ENCODE assay signal across 9 mouse cellular contexts in genomic region chr6:52260654-52261575, GRCm38 (mm10). TPM values are rescaled to one million over a fixed set of nuclear protein-coding genes. Genes with fewer than 3 reads are reported as not detected.
A peak's percentile ranks its signal among the peaks of the same experiment; 100 is the strongest.
DNase-seq lines count a peak whose midpoint lies in the region; ATAC-seq and TF ChIP-seq lines count a peak whose summit lies in the region.
"Had no signal": no experiment of that assay in that cellular context is flagged by ENCODE, and none has a peak within 500 bp of the region (broad histone marks: within the 10 kb centered on the region; RNA-seq: fewer than 3 reads in every experiment).

Gene Hoxa13, minus strand, starts transcription at chr6:52260880.

- WGBS in heart, embryonic 14.5 days, result 1% methylated on average over 40 of the region's 72 CpGs
- WGBS in hindbrain, embryonic 13.5 days, result under 1% methylated on average over 31 of the region's 72 CpGs
- under 1% methylated on average over 31 of the region's 72 CpGs for WGBS in midbrain, embryonic 12.5 days

- H3K4me3 ChIP-seq in heart, embryonic 14.5 days (ENCODE audit: control insufficient read depth in 1 of 2, insufficient read depth in 1 of 2, low read depth in 1 of 2, low read length in 2 of 2), result peak within 1 kb of the TSS; percentile 42 to 46
- peak within 1 kb of the TSS; percentile 18 for H3K4me3 ChIP-seq in hindbrain, embryonic 13.5 days
- H3K4me3 ChIP-seq in midbrain, embryonic 12.5 days, result peak within 1 kb of the TSS; percentile 36
- no peak within 1 kb of the TSS for H3K4me3 ChIP-seq in layer of hippocampus, adult 2 months

- POLR2A ChIA-PET in Patski (lab: Charles Lee), result interaction anchor here (0.6 to 2.1 kb wide), 5 partner anchors 9 to 457 kb away, joined by 3 to 10 read pairs (median 4); partner anchors contain the start of genes Hoxa10 and Hoxa11

- in situ Hi-C loops in Patski (cut with MboI; ENCODE audit: low pct_unique_long_range_greater_than_20kb), result no loop called here

- H3K9ac ChIP-seq in heart, embryonic 14.5 days (ENCODE audit: low read length), result no peak within 1 kb of the TSS; the same call in 1 of the 2 replicates
- no peak within 1 kb of the TSS for H3K9ac ChIP-seq in hindbrain, embryonic 13.5 days
- H3K9ac ChIP-seq in midbrain, embryonic 12.5 days (replicated peaks), result 0 out of 2 replicates have a peak within 1 kb of the TSS, but pooled peaks have one; percentile 34

- no peaks in the 10 kb centered on the region for H3K9me3 ChIP-seq in heart, embryonic 14.5 days (ENCODE audit: control insufficient read depth, low read length)
- H3K9me3 ChIP-seq in hindbrain, embryonic 13.5 days, result no peaks in the 10 kb centered on the region
- H3K9me3 ChIP-seq in midbrain, embryonic 12.5 days, result no peaks in the 10 kb centered on the region

- H3K27ac ChIP-seq in heart, embryonic 14.5 days (replicated peaks in 1 of 2; ENCODE audit: control insufficient read depth in 1 of 2, insufficient read depth in 1 of 2, low read depth in 2 of 2, low read length in 2 of 2), result no peak within 1 kb of the TSS
- H3K27ac ChIP-seq in hindbrain, embryonic 13.5 days, result no peak within 1 kb of the TSS
- no peak within 1 kb of the TSS for H3K27ac ChIP-seq in midbrain, embryonic 12.5 days (replicated peaks)
- no peak within 1 kb of the TSS for H3K27ac ChIP-seq in layer of hippocampus, adult 2 months
- H3K27ac ChIP-seq: macrophage had no signal

- CTCF ChIA-PET in Patski (lab: Charles Lee), result interaction anchor here (1.6 to 2.7 kb wide), 2 partner anchors 9 to 341 kb away, joined by 4 to 19 read pairs; no protein-coding TSS in a partner anchor

- peaks cover 0 to 12% of the 10 kb centered on the region in 2 experiments; a peak in 2 of 4 replicates for H3K4me1 ChIP-seq in heart, embryonic 14.5 days (ENCODE audit: control insufficient read depth in 2 of 2, insufficient read depth in 2 of 2, low read length in 2 of 2)
- peaks cover 3% of the 10 kb centered on the region for H3K4me1 ChIP-seq in hindbrain, embryonic 13.5 days (replicated peaks)
- H3K4me1 ChIP-seq in midbrain, embryonic 12.5 days, result peaks cover 9% of the 10 kb centered on the region

- peaks cover 90% of the 10 kb centered on the region for H3K27me3 ChIP-seq in heart, embryonic 14.5 days (ENCODE audit: control insufficient read depth, insufficient read depth, low read length)
- H3K27me3 ChIP-seq in Patski, result no peaks in the 10 kb centered on the region
- peaks cover 96% of the 10 kb centered on the region for H3K27me3 ChIP-seq in hindbrain, embryonic 13.5 days
- H3K27me3 ChIP-seq in midbrain, embryonic 12.5 days, result peaks cover 89% of the 10 kb centered on the region

- TF ChIP-seq CTCF in Patski (IDR thresholded peaks at IDR 0.05), result no peak
- TF ChIP-seq CTCF in layer of hippocampus, adult 2 months (conservative IDR thresholded peaks at IDR 0.05), result no peak

- ATAC-seq in heart, embryonic 14.5 days (ENCODE audit: insufficient number of reproducible peaks, insufficient read depth, low FRiP score, low read depth), result no peak
- ATAC-seq in Patski, result peak; percentile 75
- ATAC-seq in hindbrain, embryonic 13.5 days (ENCODE audit: low FRiP score), result no peak
- peak; percentile 34; the same call in 1 of the 2 replicates for ATAC-seq in midbrain, embryonic 12.5 days (ENCODE audit: low FRiP score, low read depth)

- H3K36me3 ChIP-seq in heart, embryonic 14.5 days (ENCODE audit: control insufficient read depth, insufficient read depth, low read length), result no peaks in the 10 kb centered on the region
- H3K36me3 ChIP-seq in hindbrain, embryonic 13.5 days, result no peaks in the 10 kb centered on the region
- H3K36me3 ChIP-seq in midbrain, embryonic 12.5 days, result no peaks in the 10 kb centered on the region

- DNase-seq in heart, postnatal 14 days, result no peak
- no peak for DNase-seq in Patski (ENCODE audit: low read depth, low spot score)
- DNase-seq in cerebellum, adult 18-20 months, result no peak
- DNase-seq in layer of hippocampus, adult 2 months (ENCODE audit: low spot score in 2 of 2), result no peak
- DNase-seq in left cerebral cortex, postnatal 14 days (ENCODE audit: low spot score in 2 of 2), result no peak

- intact Hi-C loops in heart, postnatal 14 days (cut with DNase I), result no loop called here
- intact Hi-C loops in left cerebral cortex, postnatal 14 days (cut with DNase I), result loop anchor here (5.0 kb wide), 2 partner anchors 461 to 656 kb away; no protein-coding TSS in a partner anchor

- peak within 1 kb of the TSS; percentile 72 for H3K4me2 ChIP-seq in heart, embryonic 14.5 days (ENCODE audit: low read length)
- H3K4me2 ChIP-seq in hindbrain, embryonic 13.5 days, result peak within 1 kb of the TSS; percentile 40
- H3K4me2 ChIP-seq in midbrain, embryonic 12.5 days (replicated peaks), result peak within 1 kb of the TSS; percentile 47

RNA-seq across cellular contexts. Expression of gene Hoxa13, which starts in this region (rescaled TPM):
- not detected in 2 replicates for polyA plus RNA-seq in heart, embryonic 14.5 days (2014; fragmentation: Nextera tagmentation; extraction: Ambion mirVana)
- total RNA-seq in heart, postnatal 14 days (2021), result not detected
- polyA plus RNA-seq in Patski (2021), result 12.4 TPM
- polyA plus RNA-seq in hindbrain, embryonic 13.5 days (2015; fragmentation: Nextera tagmentation; extraction: Ambion mirVana), result not detected in 2 replicates
- not detected in 2 replicates for polyA plus RNA-seq in midbrain, embryonic 12.5 days (2016; fragmentation: Nextera tagmentation; extraction: Ambion mirVana)
- total RNA-seq in layer of hippocampus, adult 2 months (2021), result not detected
- total RNA-seq in left cerebral cortex, postnatal 14 days (2021), result not detected
- polyA plus RNA-seq: macrophage had no signal

Comparison
In these comparisons a context has a peak if more than half of its experiments do, and no peak if none do; other contexts are left out.
1. RNA of gene Hoxa13 (polyA plus RNA-seq): 12.4 TPM in Patski (single experiment); not detected in heart, embryonic 14.5 days, not detected in hindbrain, embryonic 13.5 days and not detected in midbrain, embryonic 12.5 days; every median in the first group is over 10 times any median in the second.
2. Peak in ATAC-seq, H3K4me3 ChIP-seq, H3K9ac ChIP-seq and H3K4me2 ChIP-seq in midbrain, embryonic 12.5 days; RNA of the gene not detected or under 1 TPM.
3. Peak in every context shown above with its lines, with median percentiles within 50 percentile points of each other: H3K4me2 ChIP-seq.